Mouse (Mus musculus) ovary, postnatal 10 days (tissue): ENCODE measurements around the gene Mri1.

Experiments used
- DNase-seq: peaks from one replicate; pipeline ENCODE4 v3.0.0; 2022; ENCODE audit warnings: low spot score

Mri1 gene

DNA sequence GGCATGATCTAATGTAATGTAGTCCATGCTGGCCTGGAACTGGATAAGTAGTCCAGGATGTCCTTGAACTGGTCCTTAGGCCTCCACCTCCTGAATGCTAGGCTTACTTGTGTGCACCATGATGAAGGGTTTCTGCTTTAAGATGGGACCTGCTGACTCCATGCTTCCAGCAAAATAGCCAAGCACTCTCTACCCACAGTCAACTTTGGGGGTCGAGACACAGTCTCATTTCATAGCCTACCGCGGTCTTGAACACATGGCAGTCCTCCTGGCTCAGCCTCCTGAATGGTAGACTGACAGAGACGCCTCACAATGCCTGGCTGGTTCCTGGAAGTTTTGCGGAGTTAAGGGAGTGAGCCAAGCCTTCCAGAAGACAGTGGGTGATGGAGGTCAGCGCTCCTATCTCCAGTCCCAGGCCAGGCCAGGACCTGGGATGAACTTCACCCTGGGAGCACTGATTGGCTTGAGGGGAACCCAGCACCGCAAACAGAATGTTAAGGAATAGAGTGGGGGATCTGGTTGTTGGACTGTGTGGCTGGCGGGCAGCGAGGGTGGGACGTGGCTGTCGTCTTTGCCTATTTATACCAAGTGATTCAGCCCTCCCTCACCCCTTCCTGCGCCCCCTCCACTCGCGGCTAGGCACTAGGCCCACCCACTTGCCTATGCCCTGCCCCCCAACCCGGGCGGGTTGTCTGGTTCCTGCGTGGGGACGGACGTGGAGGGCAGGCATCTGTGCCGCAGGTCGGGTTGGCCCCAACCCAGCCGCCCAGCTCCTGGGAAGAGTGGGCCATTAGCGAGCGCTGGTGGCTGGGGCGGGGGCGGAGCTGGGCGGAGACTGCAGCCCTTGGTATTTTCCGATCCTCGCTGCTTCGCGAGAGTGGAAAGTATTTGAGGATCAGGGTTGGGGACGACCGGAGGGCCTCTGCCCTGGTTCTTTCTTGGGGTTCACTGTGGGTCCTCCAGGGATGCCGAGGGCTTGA is 53.9 kb downstream of the Mri1 start:
- DNase-seq, result no peak

DNA sequence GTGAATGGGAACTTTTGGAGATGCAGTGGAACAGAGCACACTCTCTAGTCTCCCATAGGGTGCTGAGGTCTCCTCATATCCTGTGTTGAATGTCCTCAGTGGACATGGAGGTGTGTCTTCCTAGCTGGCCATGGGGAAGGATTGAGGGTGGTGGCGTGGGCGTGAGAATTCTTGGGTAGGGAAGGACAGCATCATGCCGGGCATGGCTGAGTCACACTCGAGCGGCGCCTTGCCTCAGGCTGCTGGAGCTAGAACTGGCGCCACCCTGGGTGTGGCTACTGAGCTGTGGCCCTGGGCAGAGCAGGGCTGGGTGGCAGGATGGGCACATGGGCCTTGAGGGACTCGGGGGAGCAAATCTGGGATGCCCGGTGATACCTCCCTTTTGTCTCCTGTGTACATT is 54.7 kb downstream of the Mri1 start:
- no peak for DNase-seq

DNA sequence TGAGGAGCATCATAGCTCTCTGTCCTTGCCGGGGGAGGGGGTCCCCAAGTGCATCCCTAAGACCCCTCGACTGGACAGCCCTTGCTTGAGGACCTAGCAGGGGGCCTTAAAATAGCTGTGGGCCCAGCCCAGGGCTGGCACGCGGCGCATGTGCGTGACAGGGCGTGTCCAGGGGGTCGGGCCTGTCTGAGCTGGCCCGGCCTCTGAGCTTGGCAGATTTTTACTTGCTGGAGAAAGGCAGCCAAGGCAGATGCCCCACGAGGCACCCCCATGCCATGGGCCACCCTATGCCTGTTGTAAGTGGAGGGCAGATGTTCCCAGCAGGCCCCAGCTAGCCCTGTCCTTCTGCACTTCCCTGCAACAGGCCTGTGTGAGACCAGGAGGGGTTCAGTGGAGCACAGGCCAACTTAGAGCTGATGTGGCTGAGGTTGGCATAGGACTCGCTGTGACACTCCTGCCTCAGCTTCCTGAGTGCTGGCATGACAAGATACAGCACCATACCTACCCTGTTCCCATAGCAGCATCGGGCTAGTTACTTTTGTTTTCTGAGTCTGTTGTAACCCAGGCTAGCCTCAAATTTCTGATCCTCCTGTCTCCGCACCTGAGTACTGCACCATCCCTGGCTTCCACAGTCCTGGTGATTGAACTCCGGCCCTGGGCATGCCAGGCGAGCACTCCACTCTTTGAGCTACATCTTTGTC is 55.4 kb downstream of the Mri1 start:
- no peak for DNase-seq

DNA sequence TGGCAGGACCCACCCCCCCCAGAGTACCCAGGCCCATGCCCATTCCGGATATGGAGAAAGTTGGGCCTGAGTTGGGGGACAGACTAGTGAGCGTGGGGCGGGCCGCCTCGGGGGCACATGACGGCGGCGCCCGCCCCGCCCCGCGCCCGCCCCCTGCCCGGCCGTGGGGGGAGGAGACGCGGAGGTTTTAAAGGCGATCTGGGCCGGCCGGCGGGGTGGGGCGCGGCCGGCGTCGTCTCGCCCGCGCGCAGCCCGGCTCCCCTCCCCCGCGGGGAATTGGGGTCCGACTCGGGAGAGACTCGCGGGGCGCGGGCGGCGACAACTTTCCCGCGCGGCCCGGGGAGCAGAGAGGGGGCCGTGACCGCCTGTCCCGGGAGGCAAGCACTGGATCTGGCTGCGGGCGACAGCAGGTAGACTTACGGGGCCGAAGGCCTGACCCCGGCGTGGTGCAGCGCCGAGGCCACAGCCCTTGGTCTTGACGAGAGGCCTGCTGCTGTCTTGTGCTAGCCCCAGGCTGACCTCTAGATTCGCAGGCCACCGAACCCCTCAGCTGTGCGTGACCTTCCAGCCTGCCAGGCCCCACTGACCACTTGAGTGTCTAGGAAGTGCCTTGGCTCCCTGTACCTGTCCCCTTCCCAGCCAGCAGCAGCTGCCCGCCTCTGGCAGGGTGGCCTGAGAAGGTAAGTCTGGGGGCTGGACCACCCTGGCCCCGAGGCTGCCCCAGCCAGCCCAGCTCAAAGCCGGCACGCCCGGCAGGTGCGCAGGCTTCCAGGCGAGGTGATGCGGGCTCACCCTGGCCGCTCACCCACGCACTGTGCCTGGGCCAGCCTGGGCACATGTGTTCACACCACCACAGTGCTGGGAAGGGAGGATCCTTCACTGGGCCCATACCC is 56.2 kb downstream of the Mri1 start:
- peak; percentile 68 for DNase-seq

DNA sequence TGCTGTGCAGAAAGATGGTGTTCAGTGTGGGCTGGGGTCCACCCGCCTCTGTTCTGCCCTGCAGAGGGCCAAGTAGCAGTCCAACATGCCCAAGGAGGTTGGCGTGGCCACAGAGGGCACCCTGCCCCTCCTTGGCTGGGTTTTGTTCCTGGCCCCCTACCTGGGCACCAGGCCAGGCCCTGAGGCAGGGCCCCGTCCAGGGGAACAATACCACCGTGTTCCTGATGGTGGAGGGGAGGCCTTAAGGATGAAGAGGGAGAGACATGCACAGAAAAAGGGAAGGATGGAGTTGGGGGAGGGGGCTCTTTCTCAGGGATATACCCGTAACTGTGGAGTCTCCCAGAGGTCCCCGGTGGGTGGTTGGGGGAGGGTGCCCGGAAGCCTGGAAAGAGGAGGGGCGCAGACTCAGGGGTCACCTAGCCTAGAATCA is 57.0 kb downstream of the Mri1 start:
- DNase-seq, result no peak
